In genomic region chr1:70082208-70082878, GRCm38 (mm10) we compare ENCODE assay signal across 20 mouse cellular contexts.
DNase-seq lines count a peak whose midpoint lies in the region; ATAC-seq and TF ChIP-seq lines count a peak whose summit lies in the region.
"Had no signal": no experiment of that assay in that cellular context is flagged by ENCODE, and none has a peak within 500 bp of the region (broad histone marks: within the 10 kb centered on the region; RNA-seq: fewer than 3 reads in every experiment).

No protein-coding gene starts in this region.

- H3K79me2 ChIP-seq in myocyte (ENCODE audit: control insufficient read depth, insufficient read depth), result no peaks in the 10 kb centered on the region

- DNase-seq in 3T3-L1 (ENCODE audit: low read depth, low spot score), result peak; percentile 42
- DNase-seq in brain, embryonic 14.5 days (ENCODE audit: low read depth), result peak; percentile 38
- no peak for DNase-seq in MN1 (ENCODE audit: low spot score)
- DNase-seq in heart, adult 11 months, result no peak
- no peak for DNase-seq in cerebellum, postnatal 36 days
- DNase-seq: adrenal gland, adult 8-10 months; cerebellum, adult 18-20 months; cerebellum, adult 9-11 months; gastrocnemius, postnatal 36 days; heart, adult 18-20 months; heart, postnatal 10 days; heart, postnatal 4 days had no signal

- H3K4me2 ChIP-seq in hindbrain, embryonic 12.5 days (replicated peaks), result no peak overlapping the region
- H3K4me2 ChIP-seq in hindbrain, embryonic 16.5 days (ENCODE audit: low read length), result no peak overlapping the region
- peak overlapping the region; percentile 39 for H3K4me2 ChIP-seq in myocyte (ENCODE audit: low read depth)
- H3K4me2 ChIP-seq: forebrain, embryonic 13.5 days had no signal

- H3K36me3 ChIP-seq in hindbrain, embryonic 12.5 days, result no peaks in the 10 kb centered on the region
- H3K36me3 ChIP-seq in hindbrain, embryonic 16.5 days (ENCODE audit: control insufficient read depth, insufficient read depth, low read length), result no peaks in the 10 kb centered on the region
- no peaks in the 10 kb centered on the region for H3K36me3 ChIP-seq in myocyte (ENCODE audit: control insufficient read depth, insufficient read depth)
- H3K36me3 ChIP-seq: embryonic facial prominence, embryonic 10.5 days; heart, embryonic 10.5 days had no signal

- H3K27me3 ChIP-seq in hindbrain, embryonic 12.5 days, result no peaks in the 10 kb centered on the region
- H3K27me3 ChIP-seq in hindbrain, embryonic 16.5 days (replicated peaks; ENCODE audit: control insufficient read depth, insufficient read depth, low read length), result no peaks in the 10 kb centered on the region
- H3K27me3 ChIP-seq in myocyte (ENCODE audit: control insufficient read depth, insufficient read depth, insufficient read length), result no peaks in the 10 kb centered on the region
- H3K27me3 ChIP-seq: CH12.LX; forebrain, embryonic 13.5 days had no signal

- H3K9ac ChIP-seq in hindbrain, embryonic 12.5 days, result no peak overlapping the region
- no peak overlapping the region for H3K9ac ChIP-seq in hindbrain, embryonic 16.5 days (ENCODE audit: low read depth, low read length)
- H3K9ac ChIP-seq: forebrain, embryonic 13.5 days had no signal

- no peak overlapping the region for H3K27ac ChIP-seq in hindbrain, embryonic 12.5 days
- H3K27ac ChIP-seq in hindbrain, embryonic 16.5 days (ENCODE audit: low read depth, low read length), result no peak overlapping the region
- H3K27ac ChIP-seq: embryonic facial prominence, embryonic 10.5 days; forebrain, embryonic 13.5 days; heart, embryonic 10.5 days had no signal

- WGBS in hindbrain, embryonic 12.5 days, result 51% methylated on average over 7 of the region's 7 CpGs
- WGBS in hindbrain, embryonic 16.5 days, result 39% methylated on average over 7 of the region's 7 CpGs

- TF ChIP-seq POLR2A in brain, embryonic 14.5 days (IDR thresholded peaks at IDR 0.05; ENCODE audit: borderline replicate concordance, extremely low read depth, insufficient read depth, insufficient read length, poor library complexity, severe bottlenecking), result no peak
- no peak for TF ChIP-seq POLR2A in myocyte (IDR thresholded peaks at IDR 0.05; ENCODE audit: insufficient read length, low read depth)

- peak; percentile 60; the same call in 1 of the 2 replicates for ATAC-seq in hindbrain, embryonic 12.5 days (ENCODE audit: low FRiP score)
- no peak for ATAC-seq in hindbrain, embryonic 16.5 days
- ATAC-seq: forebrain, embryonic 13.5 days; intestine, embryonic 16.5 days had no signal

- no peaks in the 10 kb centered on the region for H3K9me3 ChIP-seq in hindbrain, embryonic 12.5 days (replicated peaks)
- no peaks in the 10 kb centered on the region for H3K9me3 ChIP-seq in hindbrain, embryonic 16.5 days (ENCODE audit: control insufficient read depth, low read length)
- H3K9me3 ChIP-seq: embryonic facial prominence, embryonic 10.5 days; forebrain, embryonic 13.5 days; heart, embryonic 10.5 days had no signal

- H3ac ChIP-seq in myocyte (ENCODE audit: control insufficient read depth, insufficient read length), result no peak overlapping the region

- H3K4me1 ChIP-seq in hindbrain, embryonic 12.5 days, result no peaks in the 10 kb centered on the region
- H3K4me1 ChIP-seq in hindbrain, embryonic 16.5 days (ENCODE audit: control insufficient read depth, insufficient read depth, low read depth, low read length), result no peaks in the 10 kb centered on the region
- H3K4me1 ChIP-seq: embryonic facial prominence, embryonic 10.5 days; forebrain, embryonic 13.5 days; heart, embryonic 10.5 days had no signal

- no peak for TF ChIP-seq CTCF in brain, embryonic 14.5 days (IDR thresholded peaks at IDR 0.05; ENCODE audit: borderline replicate concordance, extremely low read depth, insufficient read depth, insufficient read length)

- no peak overlapping the region for H3K4me3 ChIP-seq in hindbrain, embryonic 12.5 days
- no peak overlapping the region for H3K4me3 ChIP-seq in hindbrain, embryonic 16.5 days (ENCODE audit: low read length)
- H3K4me3 ChIP-seq in myocyte, result no peak overlapping the region
- H3K4me3 ChIP-seq: embryonic facial prominence, embryonic 10.5 days; forebrain, embryonic 13.5 days; heart, embryonic 10.5 days had no signal

TF ChIP-seq in myocyte, 11 proteins besides CTCF, POLR2A, EP300 and RAD21:
- TF ChIP-seq MYOD1 (IDR thresholded peaks at IDR 0.05; ENCODE audit: control insufficient read depth in 1 of 3, insufficient read length in 2 of 3, low read depth in 2 of 3) (no peak), MYOG (IDR thresholded peaks at IDR 0.05; ENCODE audit: control insufficient read depth in 1 of 3, insufficient read depth in 1 of 3, insufficient read length in 2 of 3, low read depth in 2 of 3) (no peak), SRF (IDR thresholded peaks at IDR 0.05; ENCODE audit: control insufficient read depth, insufficient read length, low read depth) (no peak), MAX (IDR thresholded peaks at IDR 0.05; ENCODE audit: low read depth) (no peak), USF1 (IDR thresholded peaks at IDR 0.05; ENCODE audit: low read depth) (no peak), TCF12 (IDR thresholded peaks at IDR 0.05; ENCODE audit: insufficient read depth, poor library complexity, severe bottlenecking) (no peak), POLR2AphosphoS2 (IDR thresholded peaks at IDR 0.05; ENCODE audit: insufficient read length, low read depth) (no peak), CEBPB (IDR thresholded peaks at IDR 0.05; ENCODE audit: insufficient read depth, poor library complexity, severe bottlenecking) (no peak), E2F4 (IDR thresholded peaks at IDR 0.05; ENCODE audit: insufficient read depth) (no peak), TCF3 (IDR thresholded peaks at IDR 0.05; ENCODE audit: insufficient read length, low read depth) (no peak), REST (IDR thresholded peaks at IDR 0.05; ENCODE audit: insufficient read depth, insufficient read length) (no peak)
TF ChIP-seq in myocyte: peak in this region for 0.

Comparison
In these comparisons a context has a peak if more than half of its experiments do, and no peak if none do; other contexts are left out.
1. DNase-seq: peak in 3T3-L1 (single experiment) and brain, embryonic 14.5 days (single experiment); none in MN1 (single experiment), heart, adult 11 months (single experiment) and cerebellum, postnatal 36 days (0 of 2).